Mouse (Mus musculus) retina, postnatal 7 days (tissue): ENCODE results near the gene Txn1.

ENCODE experiments used
- DNase-seq: peaks from one replicate; pipeline ENCODE4 v3.0.0-alpha.2; 2012; ENCODE audit warnings: low read depth, low spot score

Txn1 gene

GRCm38 (mm10) chr4:57896631-57897030, 59.6 kb downstream of the Txn1 start:
- no peak for DNase-seq

- no peak for DNase-seq
Measured at GRCm38 (mm10) chr4:57895902-57896301, 60.3 kb downstream of the Txn1 start.

GRCm38 (mm10) chr4:57895140-57895539, 61.1 kb downstream of the Txn1 start:
- DNase-seq: no peak
